In genomic region chr19:48020103-48020502, GRCm38 (mm10) we compare ENCODE assay signal across 11 mouse cellular contexts.
"Had no signal": no experiment of that assay in that cellular context is flagged by ENCODE, and none has a peak within 500 bp of the region (broad histone marks: within the 10 kb centered on the region; RNA-seq: fewer than 3 reads in every experiment).

No protein-coding gene starts in this region.

- H3K27me3 ChIP-seq: hindbrain, embryonic 15.5 days; midbrain, embryonic 12.5 days had no signal

- H3K27ac ChIP-seq: hindbrain, embryonic 15.5 days; liver, embryonic 14.5 days; midbrain, embryonic 12.5 days had no signal

- ATAC-seq: intestine, embryonic 16.5 days had no signal

- H3K4me3 ChIP-seq: hindbrain, embryonic 15.5 days; midbrain, embryonic 12.5 days had no signal

- H3K9me3 ChIP-seq: hindbrain, embryonic 15.5 days; midbrain, embryonic 12.5 days had no signal

- H3K4me1 ChIP-seq: midbrain, embryonic 12.5 days had no signal

- H3K36me3 ChIP-seq: hindbrain, embryonic 15.5 days; midbrain, embryonic 12.5 days had no signal

- DNase-seq: kidney, postnatal 10 days; lung, postnatal 10 days; retina, postnatal 1 day; right cerebral cortex, postnatal 4 days; spleen, adult 18-20 months; thymus, adult 18-20 months; thymus, postnatal 14 days had no signal

- H3K4me2 ChIP-seq: hindbrain, embryonic 15.5 days; midbrain, embryonic 12.5 days had no signal

- H3K9ac ChIP-seq: hindbrain, embryonic 15.5 days; liver, embryonic 14.5 days; midbrain, embryonic 12.5 days had no signal
